Mouse (Mus musculus): Measurements from ENCODE around the gene Clec3b.

The Clec3b gene

DNA sequence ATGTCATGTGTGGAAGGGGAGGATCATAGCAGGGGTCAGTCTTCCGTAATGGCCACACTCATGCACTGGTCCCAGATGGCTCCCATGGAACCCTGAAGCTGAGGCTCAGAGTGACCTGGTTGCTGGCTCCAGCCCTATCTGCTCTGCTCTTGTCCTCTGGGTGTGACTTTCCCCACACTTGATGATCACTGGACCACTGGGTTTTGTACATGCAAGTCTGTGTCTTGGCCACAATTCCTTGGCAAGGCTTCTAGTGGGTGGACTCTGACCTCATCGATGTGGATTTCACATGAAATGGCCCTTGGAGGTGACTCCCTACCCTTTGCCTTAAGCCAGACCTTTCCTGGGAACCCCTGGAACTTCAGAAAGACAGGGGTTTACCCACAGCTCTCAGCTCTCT is 2.4 kb downstream of the Clec3b start:
- no peak for DNase-seq (ENCODE audit: low spot score)

GRCm38 (mm10) chr9:123156910-123157361 is 6.2 kb downstream of the Clec3b start:
- peak; percentile 49 for DNase-seq (ENCODE audit: low spot score)

GRCm38 (mm10) chr9:123157699-123158098 is 7.0 kb downstream of the Clec3b start:
- DNase-seq (ENCODE audit: low spot score) = no peak

DNA sequence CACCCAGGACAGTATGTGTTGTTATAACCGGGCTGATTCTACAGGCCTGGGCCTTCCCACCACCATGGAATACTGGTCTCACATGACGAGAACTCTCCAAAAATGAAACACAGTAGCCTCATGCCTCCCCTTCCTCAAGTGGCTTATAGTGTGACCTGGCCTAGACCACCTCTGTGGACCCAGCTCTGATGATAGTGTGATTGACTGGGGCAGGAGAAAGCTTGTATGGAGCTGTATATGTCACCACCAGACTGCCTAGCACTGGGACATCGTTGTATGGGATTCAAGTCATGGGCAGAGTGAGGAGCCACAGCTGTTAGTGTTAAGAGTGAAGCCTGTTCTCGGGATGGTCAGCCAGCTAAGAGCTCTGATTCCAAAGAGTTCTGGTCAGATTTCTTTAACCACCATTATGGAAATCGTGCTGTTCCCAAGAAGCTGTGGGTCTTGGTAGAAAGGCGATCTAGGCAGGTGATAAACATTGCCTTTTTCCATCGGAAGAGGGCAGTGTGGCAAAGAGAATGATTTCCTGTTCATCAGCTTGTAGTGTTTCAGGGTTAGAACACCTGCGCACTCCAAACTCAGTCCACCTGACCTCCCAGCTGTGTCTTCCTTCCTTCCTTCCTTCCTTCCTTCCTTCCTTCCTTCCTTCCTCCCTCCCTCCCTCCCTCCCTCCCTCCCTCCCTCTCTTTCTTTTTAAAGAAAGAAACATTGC is 7.5 kb downstream of the Clec3b start:
- no peak for DNase-seq (ENCODE audit: low spot score)

- DNase-seq (ENCODE audit: low spot score) = no peak
Measured at GRCm38 (mm10) chr9:123159330-123159729, 8.6 kb downstream of the Clec3b start.

- DNase-seq (ENCODE audit: low spot score) = no peak
Measured at GRCm38 (mm10) chr9:123161792-123162191, 11.0 kb downstream of the Clec3b start.

DNA sequence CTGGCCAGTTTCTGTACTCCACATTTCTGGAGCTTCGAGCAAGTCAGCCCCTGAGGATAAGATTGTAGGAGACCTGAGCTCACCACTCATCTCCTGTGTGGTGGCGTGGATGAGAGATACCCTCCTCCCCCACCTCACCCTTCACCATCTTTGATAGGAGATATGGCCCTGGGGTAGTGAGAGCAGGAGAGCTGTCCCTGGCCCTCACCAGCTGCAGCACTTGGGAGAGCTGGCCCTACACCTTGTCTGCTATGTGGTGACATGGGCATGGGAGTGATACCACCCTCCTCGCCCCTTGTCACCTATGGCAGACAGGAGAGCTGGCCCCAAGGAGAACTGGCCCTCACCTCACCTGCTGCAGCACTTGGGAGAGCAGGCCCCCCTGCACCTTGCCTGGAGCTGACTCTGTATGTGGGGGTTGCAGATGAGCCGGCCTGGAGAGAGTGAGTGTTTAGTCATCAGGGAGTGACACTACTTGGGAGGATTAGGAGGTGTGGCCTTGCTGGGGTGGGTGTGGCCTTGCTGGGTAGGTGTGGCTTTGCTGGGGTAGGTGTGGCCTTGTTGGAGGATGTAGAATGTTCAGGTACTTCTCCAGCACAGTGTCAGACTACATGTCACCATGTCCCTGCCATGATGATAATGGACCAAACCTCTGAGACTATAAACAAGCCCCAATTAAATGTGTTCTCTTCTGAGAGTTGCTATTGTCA is 12.4 kb downstream of the Clec3b start:
- DNase-seq (ENCODE audit: low spot score) = no peak

DNA sequence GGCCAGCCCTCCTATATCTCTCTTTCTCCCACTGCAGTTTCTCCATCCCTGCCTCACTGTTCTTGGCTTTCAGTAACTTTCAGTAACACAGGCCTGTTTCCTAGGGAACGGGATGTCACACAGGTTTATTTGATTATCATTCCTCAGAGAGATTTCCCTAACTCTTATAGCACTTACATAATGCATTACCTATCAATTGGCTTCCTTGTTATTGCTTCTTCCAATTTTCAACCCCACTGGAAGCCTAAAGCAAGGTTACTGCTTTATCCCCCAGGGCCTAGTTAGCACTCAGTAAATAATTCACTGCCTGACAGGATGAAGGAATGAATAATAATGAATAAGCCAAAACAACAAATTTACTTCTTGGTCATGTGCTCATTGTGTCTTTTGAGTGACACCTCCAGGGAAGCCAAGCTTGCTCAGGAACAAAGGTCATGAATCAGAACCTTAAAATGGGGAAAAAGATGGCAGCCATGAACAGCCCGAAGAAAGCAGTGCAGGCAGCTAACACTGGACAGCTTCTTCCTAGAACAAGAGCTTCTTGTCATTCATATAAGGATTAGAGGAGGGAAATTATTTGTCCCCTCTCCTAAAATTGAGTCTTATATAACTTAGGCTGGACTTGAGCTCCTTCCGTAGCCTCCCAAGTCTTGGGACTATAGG is 15.2 kb downstream of the Clec3b start:
- DNase-seq (ENCODE audit: low spot score) = no peak

GRCm38 (mm10) chr9:123173760-123174159 is 23.0 kb downstream of the Clec3b start:
- DNase-seq (ENCODE audit: low spot score) = no peak

DNA sequence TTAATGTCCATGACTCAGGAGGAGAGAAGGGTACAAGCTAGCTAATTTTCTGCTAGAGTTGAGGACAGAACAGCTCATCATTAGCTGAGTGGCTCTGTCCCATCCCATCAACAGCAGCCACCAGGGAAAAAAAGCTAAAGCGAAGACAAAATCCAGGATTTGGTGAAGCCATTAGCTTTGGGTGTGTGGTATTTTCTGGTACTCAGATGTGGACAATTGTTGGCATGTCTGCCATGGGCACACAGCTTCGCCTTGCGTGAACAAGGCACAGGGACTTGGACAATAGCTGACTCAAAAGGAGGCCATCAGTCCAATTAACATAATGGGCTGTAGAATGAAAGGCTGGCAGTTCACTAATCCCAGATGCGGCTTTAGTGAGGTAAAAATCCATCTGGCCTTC is 23.6 kb downstream of the Clec3b start:
- DNase-seq (ENCODE audit: low spot score) = no peak

GRCm38 (mm10) chr9:123177380-123178048 is 26.8 kb downstream of the Clec3b start:
- no peak for DNase-seq (ENCODE audit: low spot score)

DNA sequence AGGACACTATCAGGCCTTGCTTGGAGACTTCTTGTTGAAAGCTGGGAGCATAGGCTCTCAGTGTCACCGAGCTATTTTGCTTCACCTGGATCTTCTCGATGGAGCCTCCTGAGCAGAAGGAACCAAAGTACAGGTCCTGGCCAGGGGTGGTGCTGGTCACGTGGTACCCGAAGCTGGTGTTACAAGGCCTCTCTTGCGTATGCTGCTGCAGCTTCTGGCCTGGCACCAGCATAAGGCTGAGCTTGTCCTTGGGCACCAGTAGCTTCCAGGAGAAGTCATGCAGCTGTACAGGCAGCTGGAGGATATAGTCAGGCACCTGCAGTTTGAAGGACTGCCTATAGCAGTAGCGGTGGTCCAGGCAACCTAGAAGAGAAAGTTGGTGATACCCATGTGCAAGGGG is 29.3 kb downstream of the Clec3b start:
- no peak for DNase-seq (ENCODE audit: low spot score)

GRCm38 (mm10) chr9:123183226-123183625 is 32.5 kb downstream of the Clec3b start:
- no peak for DNase-seq (ENCODE audit: low spot score)

GRCm38 (mm10) chr9:123185546-123185945 is 34.8 kb downstream of the Clec3b start:
- DNase-seq (ENCODE audit: low spot score) = no peak

DNA sequence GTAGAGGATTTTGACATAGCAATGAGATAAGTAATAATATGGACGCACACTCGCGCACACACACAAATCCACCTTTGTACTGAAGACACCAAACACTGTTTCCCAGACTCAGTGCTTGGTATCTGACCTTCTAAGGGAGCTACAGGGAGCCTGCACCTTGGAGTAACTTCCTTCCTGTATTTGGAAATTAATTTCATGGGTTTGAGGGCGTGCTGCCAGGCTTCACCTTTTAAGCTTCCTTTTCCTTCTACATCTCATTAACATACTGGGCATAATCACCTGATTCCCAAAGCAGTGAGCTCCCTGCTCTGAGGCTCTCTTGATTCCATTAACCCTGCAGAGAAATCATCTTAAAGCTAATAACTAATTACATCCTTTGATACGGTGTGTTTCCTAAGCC is 35.4 kb downstream of the Clec3b start:
- DNase-seq (ENCODE audit: low spot score) = no peak

GRCm38 (mm10) chr9:123187589-123187988 is 36.8 kb downstream of the Clec3b start:
- no peak for DNase-seq (ENCODE audit: low spot score)

GRCm38 (mm10) chr9:123188271-123188670 is 37.5 kb downstream of the Clec3b start:
- DNase-seq (ENCODE audit: low spot score) = no peak

- no peak for DNase-seq (ENCODE audit: low spot score)
Measured at GRCm38 (mm10) chr9:123200116-123200515, 49.4 kb downstream of the Clec3b start.

DNA sequence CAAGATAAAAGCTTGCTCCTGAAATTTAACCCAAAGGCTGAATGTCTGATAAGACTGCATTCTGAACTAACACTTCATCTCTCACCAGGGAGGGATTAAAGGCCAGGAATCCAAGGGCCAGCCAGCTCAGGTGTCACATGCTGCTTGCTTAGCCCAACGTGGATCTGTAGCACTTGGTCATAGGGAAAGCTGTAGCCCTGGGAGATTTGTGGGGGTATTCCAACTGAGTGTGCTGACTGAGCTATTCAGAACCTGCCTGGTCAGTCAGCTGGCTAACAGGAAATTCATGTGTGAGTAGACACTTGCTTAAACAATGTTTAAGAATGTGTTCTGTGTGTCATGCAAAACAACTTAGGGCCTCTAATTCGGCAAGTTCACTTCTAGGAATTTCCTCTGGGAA is 55.8 kb downstream of the Clec3b start:
- no peak for DNase-seq (ENCODE audit: low spot score)

- DNase-seq (ENCODE audit: low spot score) = no peak
Measured at GRCm38 (mm10) chr9:123206948-123207347, 56.2 kb downstream of the Clec3b start.

Measured in ovary, postnatal 10 days (tissue).